ENCODE assay signal across 8 mouse cellular contexts in genomic region chr10:82698712-82699261, GRCm38 (mm10). TPM values are rescaled to one million over a fixed set of nuclear protein-coding genes. Genes with fewer than 3 reads are reported as not detected.
DNase-seq lines count a peak whose midpoint lies in the region; ATAC-seq lines count a peak whose summit lies in the region.

No protein-coding gene starts in this region.

- H3K36me3 ChIP-seq in intestine, embryonic 14.5 days (ENCODE audit: control insufficient read depth, insufficient read depth, low read length): peaks cover 21% of the 10 kb centered on the region

- H3K9ac ChIP-seq in intestine, embryonic 14.5 days (ENCODE audit: low read length): peak overlapping the region; percentile 69

- 0% methylated on average over 41 of the region's 42 CpGs for WGBS in intestine, embryonic 14.5 days

- H3K27ac ChIP-seq in intestine, embryonic 14.5 days (ENCODE audit: low read depth): peak overlapping the region; percentile 54

- peak; percentile 95 for DNase-seq in adrenal gland, adult 2 months
- peak; percentile 90 for DNase-seq in embryo, embryonic 10.5 days (ENCODE audit: low spot score)
- DNase-seq in gastrocnemius, postnatal 14 days: peak; percentile 93
- DNase-seq in intestine, embryonic 14.5 days (ENCODE audit: low spot score): peak; percentile 94
- peak; percentile 89 to 91 for DNase-seq in left cerebral cortex, postnatal 25 days (ENCODE audit: low spot score in 2 of 2)
- peak; percentile 84 for DNase-seq in mesoderm, embryonic 11.5 days (ENCODE audit: low read depth, low spot score)
- peak; percentile 92 for DNase-seq in right cerebral cortex, postnatal 25 days
- peak; percentile 80 to 86 for DNase-seq in urinary bladder, postnatal 36 days (ENCODE audit: low spot score in 2 of 2)

- H3K27me3 ChIP-seq in intestine, embryonic 14.5 days (replicated peaks; ENCODE audit: control insufficient read depth, insufficient read depth, low read length): no peaks in the 10 kb centered on the region

- intact Hi-C loops in gastrocnemius, postnatal 14 days (cut with DNase I; ENCODE audit: low total_unique reads): no loop called here
- intact Hi-C loops in left cerebral cortex, postnatal 25 days (cut with DNase I): loop anchor here (1.0 to 5.0 kb wide), 3 partner anchors 32 to 64 kb away; partner anchors contain the start of gene Nfyb

- peaks cover 12% of the 10 kb centered on the region; the same call in 1 of the 2 replicates for H3K4me1 ChIP-seq in intestine, embryonic 14.5 days (replicated peaks; ENCODE audit: control insufficient read depth, insufficient read depth, low read length)

- H3K4me2 ChIP-seq in intestine, embryonic 14.5 days (ENCODE audit: low read length): peak overlapping the region; percentile 83

- peak overlapping the region; percentile 80 for H3K4me3 ChIP-seq in intestine, embryonic 14.5 days (ENCODE audit: low read depth, low read length)

- H3K9me3 ChIP-seq in intestine, embryonic 14.5 days (ENCODE audit: control insufficient read depth, low read length): no peaks in the 10 kb centered on the region

- peak; percentile 95 for ATAC-seq in intestine, embryonic 14.5 days (replicated peaks; ENCODE audit: low FRiP score, low TSS enrichment, low read depth)

RNA-seq across cellular contexts. Expression of gene Hcfc2, which starts 2.8 kb away (rescaled TPM):
- 10 to 100 TPM; 27.8 to 30.4 TPM for total RNA-seq in adrenal gland, adult 2 months (2021)
- polyA plus RNA-seq in adrenal gland, adult 2 months (2012; rRNA removed): 3.2 and 4.7 TPM in 2 replicates
- total RNA-seq in gastrocnemius, postnatal 14 days (2021): 10 to 100 TPM; 18.5 to 21.3 TPM
- polyA plus RNA-seq in intestine, embryonic 14.5 days (2014; fragmentation: Nextera tagmentation; extraction: Ambion mirVana): 26.3 and 31.5 TPM in 2 replicates
- 10 to 100 TPM; 43.0 to 45.2 TPM for total RNA-seq in left cerebral cortex, postnatal 25 days (2021)

RNA-seq across cellular contexts. Expression of gene Glt8d2, which starts 8.3 kb away (rescaled TPM):
- total RNA-seq in adrenal gland, adult 2 months (2021): 1 to 10 TPM; 1.4 to 3.1 TPM
- polyA plus RNA-seq in adrenal gland, adult 2 months (2012; rRNA removed): 0.32 and 0.76 TPM in 2 replicates
- 1 to 10 TPM; 5.4 to 6.3 TPM for total RNA-seq in gastrocnemius, postnatal 14 days (2021)
- polyA plus RNA-seq in intestine, embryonic 14.5 days (2014; fragmentation: Nextera tagmentation; extraction: Ambion mirVana): 5.3 and 7.5 TPM in 2 replicates
- 10 to 100 TPM; 14.6 to 22.7 TPM for total RNA-seq in left cerebral cortex, postnatal 25 days (2021)

Comparison
In these comparisons a context has a peak if more than half of its experiments do, and no peak if none do; other contexts are left out.
1. Peak in every context shown above with its lines: DNase-seq, ATAC-seq, H3K4me3 ChIP-seq and H3K27ac ChIP-seq.